Mouse (Mus musculus): Measurements from ENCODE around the gene Ugt1a1. TPM values are rescaled to one million over a fixed set of nuclear protein-coding genes. Genes with fewer than 3 reads are reported as not detected.

The Ugt1a1 gene
- polyA plus RNA-seq, 1 experiment from 2014 or later, result not detected

DNA sequence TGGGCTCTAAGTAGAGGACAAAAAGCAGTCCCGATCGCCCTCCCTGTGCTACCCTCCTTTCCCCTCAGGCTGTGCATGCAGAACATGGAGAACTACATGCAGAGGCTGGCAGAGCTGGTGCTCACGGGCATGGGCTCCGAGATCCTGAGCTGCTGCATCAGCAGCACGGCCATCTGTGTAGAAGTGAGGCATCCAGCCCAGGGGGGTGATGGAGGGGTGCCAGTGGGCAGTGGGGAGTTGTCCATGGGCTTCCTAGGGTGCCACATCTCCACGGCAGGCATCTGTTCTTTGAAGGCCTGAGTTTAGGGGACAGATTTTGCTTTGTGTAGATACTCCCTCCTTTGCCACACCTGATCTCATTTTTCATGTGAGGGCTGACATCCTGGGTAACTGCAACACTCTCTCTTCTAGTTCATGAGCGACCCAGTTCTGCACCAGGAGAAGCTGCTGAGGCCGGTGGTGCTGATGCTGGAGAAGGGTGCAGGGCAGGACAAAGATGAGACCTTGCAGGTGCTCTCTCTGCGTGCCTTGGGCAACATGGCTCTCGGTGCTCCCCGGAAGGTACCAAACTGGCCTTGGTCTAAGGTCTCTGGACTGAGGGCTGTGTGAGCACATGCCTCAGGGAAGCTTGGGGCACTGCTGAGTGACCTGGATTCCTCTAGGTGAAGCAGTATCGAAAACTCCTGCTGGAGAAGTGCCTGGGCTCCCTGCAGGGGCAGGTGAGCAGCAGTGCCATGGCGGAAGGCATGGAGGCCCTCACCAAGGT, 44.4 kb downstream of the Ugt1a1 start:
- Histone ChIP-seq H3K36me3 (peaks cover 5% of the 10 kb centered on the region; the same call in 1 of the 2 replicates), H3K9ac (no peak overlapping the region), H3K27me3 (no peaks in the 10 kb centered on the region), H3K27ac (replicated peaks) (no peak overlapping the region), H3K4me3 (no peak overlapping the region), H3K4me2 (no peak overlapping the region), H3K4me1 (replicated peaks) (no peaks in the 10 kb centered on the region), H3K9me3 (peaks cover 41% of the 10 kb centered on the region)
- ATAC-seq (ENCODE audit: low FRiP score, low read depth), result no peak
- WGBS, result 79% methylated on average over 13 of the region's 13 CpGs

DNA sequence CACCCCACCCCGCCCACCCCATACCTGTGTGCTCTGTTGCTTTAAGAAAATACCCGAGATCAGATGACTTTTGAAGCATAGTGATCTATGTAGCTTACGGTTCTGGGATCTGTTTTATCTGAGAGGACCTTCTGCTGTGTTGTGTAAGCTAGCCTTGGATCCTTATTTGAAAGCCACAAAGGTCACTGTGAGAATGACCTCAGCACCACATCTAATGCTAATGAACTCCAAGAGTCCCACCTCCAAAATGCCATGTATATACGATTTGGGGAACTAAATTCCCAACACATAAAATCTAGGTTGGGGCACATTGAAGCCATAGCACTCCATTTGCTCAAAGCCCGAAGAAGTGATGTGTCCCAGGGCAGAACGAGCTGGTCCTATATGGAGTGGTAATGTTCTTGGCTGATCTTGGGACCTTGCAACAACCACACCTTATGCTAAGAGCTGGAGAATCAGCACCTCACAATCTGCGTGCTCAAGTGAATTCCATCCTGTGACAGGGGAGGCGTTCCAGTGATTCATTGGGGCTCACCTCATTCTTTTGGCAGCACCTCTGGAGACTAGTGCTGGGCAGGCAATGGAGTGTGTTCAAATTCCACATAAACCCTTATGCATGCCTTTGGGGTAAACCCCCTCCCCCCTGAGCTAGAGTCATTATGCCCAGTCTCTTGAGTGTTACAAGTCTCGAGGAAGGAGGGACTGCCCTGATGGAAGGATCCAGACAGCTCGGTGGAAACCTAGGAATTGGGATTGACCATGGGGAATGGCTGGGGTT, 45.3 kb downstream of the Ugt1a1 start:
- Histone ChIP-seq H3K4me1 (replicated peaks) (no peaks in the 10 kb centered on the region), H3K9me3 (peaks cover 38% of the 10 kb centered on the region), H3K4me3 (no peak overlapping the region), H3K9ac (no peak overlapping the region), H3K36me3 (peaks cover 9% of the 10 kb centered on the region; the same call in 1 of the 2 replicates), H3K27ac (replicated peaks) (no peak overlapping the region), H3K27me3 (no peaks in the 10 kb centered on the region), H3K4me2 (no peak overlapping the region)
- 83% methylated on average over 10 of the region's 10 CpGs for WGBS
- no peak for ATAC-seq (ENCODE audit: low FRiP score, low read depth)

DNA sequence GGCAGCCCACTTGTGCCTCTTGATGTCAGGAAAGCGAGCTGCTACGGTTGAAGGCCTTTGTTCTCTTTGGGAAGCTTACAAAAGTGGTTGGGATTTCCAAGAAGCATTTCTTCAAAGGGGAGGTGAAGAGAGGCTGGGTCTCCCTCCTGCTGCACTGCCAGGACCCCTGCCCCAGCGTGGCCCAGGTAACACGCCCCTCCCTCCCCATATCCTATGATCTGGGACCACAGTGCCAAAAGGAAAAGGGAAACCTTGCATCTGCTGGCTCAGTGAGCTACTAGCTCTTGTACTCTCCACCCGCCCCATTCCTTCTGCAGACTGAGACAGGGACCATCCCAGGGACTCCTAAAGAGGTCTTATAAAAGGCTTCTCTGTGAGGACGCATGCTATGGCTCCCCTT, 45.9 kb downstream of the Ugt1a1 start:
- Histone ChIP-seq H3K4me2 (no peak overlapping the region), H3K36me3 (peaks cover 13% of the 10 kb centered on the region), H3K9ac (no peak overlapping the region), H3K4me1 (replicated peaks) (no peaks in the 10 kb centered on the region), H3K9me3 (peaks cover 33% of the 10 kb centered on the region), H3K4me3 (no peak overlapping the region), H3K27ac (replicated peaks) (no peak overlapping the region), H3K27me3 (no peaks in the 10 kb centered on the region)
- no peak for ATAC-seq (ENCODE audit: low FRiP score, low read depth)
- WGBS, result 82% methylated on average over 6 of the region's 6 CpGs

DNA sequence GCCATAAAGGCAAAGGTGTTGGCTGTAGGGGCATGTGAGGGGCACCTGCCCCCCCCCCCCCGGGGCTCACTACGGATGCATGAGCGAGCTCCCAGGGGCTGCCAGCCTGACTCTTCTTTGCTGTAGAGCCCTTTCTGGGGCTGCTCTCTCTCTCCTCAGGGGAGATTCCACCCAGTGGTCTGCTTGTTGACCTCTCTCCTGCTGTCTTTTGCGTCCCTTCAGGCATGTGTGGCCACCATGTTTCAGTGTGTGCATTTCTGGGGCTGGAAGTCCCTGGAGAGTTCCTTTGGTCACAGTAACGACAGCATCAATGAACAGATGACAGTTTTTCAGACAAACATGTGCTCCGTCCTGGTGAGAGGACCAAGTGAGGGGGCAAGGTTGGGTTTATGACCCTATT, 46.6 kb downstream of the Ugt1a1 start:
- Histone ChIP-seq H3K27me3 (no peaks in the 10 kb centered on the region), H3K9me3 (peaks cover 29% of the 10 kb centered on the region), H3K36me3 (peaks cover 20% of the 10 kb centered on the region), H3K4me1 (replicated peaks) (no peaks in the 10 kb centered on the region), H3K27ac (replicated peaks) (no peak overlapping the region), H3K4me3 (no peak overlapping the region), H3K9ac (no peak overlapping the region), H3K4me2 (no peak overlapping the region)
- no peak for ATAC-seq (ENCODE audit: low FRiP score, low read depth)
- 64% methylated on average over 6 of the region's 6 CpGs for whole genome bisulfite sequencing

DNA sequence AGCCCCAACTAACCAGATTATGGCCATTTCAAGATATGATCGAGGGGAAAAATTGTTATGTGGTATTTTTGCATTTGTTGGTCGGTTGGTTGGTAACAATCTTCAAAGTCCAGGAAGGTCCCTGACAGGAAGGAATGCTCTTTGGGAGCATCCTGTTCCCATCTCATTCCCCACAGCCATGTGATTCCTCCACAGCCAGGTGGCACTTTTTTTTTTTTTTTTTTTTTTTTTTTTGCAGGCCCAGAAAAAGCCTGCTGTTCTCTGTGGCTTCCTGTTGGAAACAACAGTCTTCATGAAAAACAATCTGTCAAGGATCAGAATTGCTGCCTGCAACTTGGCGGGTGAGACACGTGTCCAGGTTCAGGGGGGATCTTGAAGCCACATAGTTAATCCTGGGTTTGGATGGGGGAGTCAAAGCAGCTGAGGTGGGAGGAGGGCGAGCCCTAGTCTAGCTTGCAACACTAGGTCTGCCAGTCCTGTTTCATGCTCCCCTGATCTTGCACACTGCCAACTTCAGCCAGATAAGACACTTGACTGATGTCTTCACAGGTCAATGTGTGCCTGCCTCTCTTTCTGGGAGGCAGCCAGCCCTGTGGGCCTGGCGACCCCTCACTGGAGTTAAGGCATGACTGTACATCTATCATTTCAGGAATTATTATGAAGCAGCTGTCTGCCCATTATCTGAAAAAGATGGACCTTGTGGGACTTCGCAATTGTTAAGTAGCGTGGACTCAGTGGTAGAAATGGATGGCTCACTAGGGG, 47.3 kb downstream of the Ugt1a1 start:
- no peak overlapping the region for H3K4me3 ChIP-seq
- WGBS, result 77% methylated on average over 8 of the region's 8 CpGs
- H3K4me1 ChIP-seq (replicated peaks), result no peaks in the 10 kb centered on the region
- H3K9me3 ChIP-seq, result peaks cover 25% of the 10 kb centered on the region
- no peak overlapping the region for H3K9ac ChIP-seq
- H3K36me3 ChIP-seq, result peaks cover 27% of the 10 kb centered on the region
- no peak overlapping the region for H3K27ac ChIP-seq (replicated peaks)
- H3K4me2 ChIP-seq, result no peak overlapping the region
- H3K27me3 ChIP-seq, result no peaks in the 10 kb centered on the region
- ATAC-seq (ENCODE audit: low FRiP score, low read depth), result peak; percentile 6; the same call in 1 of the 2 replicates

DNA sequence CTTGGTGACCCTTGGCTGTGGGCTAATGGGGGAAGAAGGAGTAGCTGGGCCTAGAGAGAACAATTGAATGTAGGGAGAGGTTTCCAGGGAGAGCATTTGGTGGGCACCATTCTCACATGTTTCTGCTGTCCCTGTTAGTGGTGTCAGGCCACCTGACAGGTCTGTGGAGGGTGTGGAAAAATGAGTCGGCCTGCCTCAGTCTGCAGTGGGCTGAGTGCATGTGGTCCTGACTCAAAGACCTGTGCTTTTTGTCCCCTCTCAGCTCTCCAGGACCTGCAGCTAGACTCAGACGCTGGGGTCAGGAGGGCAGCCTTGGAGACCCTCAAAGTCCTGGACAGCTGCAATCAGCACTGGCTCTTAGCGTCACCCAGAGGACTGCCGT, 47.9 kb downstream of the Ugt1a1 start:
- no peak overlapping the region for H3K9ac ChIP-seq
- peaks cover 32% of the 10 kb centered on the region for H3K36me3 ChIP-seq
- H3K27ac ChIP-seq (replicated peaks), result no peak overlapping the region
- 73% methylated on average over 4 of the region's 4 CpGs for WGBS
- H3K4me1 ChIP-seq (replicated peaks), result no peaks in the 10 kb centered on the region
- peaks cover 21% of the 10 kb centered on the region for H3K9me3 ChIP-seq
- no peaks in the 10 kb centered on the region for H3K27me3 ChIP-seq
- ATAC-seq (ENCODE audit: low FRiP score, low read depth), result peak; percentile 5; the same call in 1 of the 2 replicates
- H3K4me3 ChIP-seq, result no peak overlapping the region
- no peak overlapping the region for H3K4me2 ChIP-seq

DNA sequence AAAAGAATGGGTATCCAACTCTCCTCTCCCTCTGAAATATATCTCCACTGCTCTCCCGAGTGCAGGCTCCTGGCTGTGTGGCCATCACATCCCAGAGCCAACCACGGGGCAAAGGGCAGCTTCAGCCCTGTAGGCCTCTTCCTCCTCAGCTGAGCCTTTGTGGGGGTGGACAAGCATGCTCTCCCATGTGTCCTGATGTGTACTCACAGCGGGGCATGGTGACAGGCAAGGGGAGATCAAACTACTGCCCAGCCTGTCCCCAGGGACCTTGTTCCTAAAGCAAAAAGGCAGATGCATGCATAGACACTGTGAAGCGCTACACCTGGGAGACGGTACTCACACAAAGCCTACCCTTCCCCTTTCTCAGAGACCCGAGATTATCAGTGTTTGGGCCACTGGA, 48.4 kb downstream of the Ugt1a1 start:
- no peak overlapping the region for H3K4me3 ChIP-seq
- ATAC-seq (ENCODE audit: low FRiP score, low read depth), result 0 out of 2 replicates have a peak, but pooled peaks have one; percentile 9
- H3K4me2 ChIP-seq, result no peak overlapping the region
- peaks cover 37% of the 10 kb centered on the region for H3K36me3 ChIP-seq
- H3K9ac ChIP-seq, result no peak overlapping the region
- WGBS, result 81% methylated on average over 6 of the region's 6 CpGs
- H3K27me3 ChIP-seq, result no peaks in the 10 kb centered on the region
- H3K27ac ChIP-seq (replicated peaks), result no peak overlapping the region
- H3K9me3 ChIP-seq, result peaks cover 16% of the 10 kb centered on the region
- H3K4me1 ChIP-seq (replicated peaks), result no peaks in the 10 kb centered on the region

DNA sequence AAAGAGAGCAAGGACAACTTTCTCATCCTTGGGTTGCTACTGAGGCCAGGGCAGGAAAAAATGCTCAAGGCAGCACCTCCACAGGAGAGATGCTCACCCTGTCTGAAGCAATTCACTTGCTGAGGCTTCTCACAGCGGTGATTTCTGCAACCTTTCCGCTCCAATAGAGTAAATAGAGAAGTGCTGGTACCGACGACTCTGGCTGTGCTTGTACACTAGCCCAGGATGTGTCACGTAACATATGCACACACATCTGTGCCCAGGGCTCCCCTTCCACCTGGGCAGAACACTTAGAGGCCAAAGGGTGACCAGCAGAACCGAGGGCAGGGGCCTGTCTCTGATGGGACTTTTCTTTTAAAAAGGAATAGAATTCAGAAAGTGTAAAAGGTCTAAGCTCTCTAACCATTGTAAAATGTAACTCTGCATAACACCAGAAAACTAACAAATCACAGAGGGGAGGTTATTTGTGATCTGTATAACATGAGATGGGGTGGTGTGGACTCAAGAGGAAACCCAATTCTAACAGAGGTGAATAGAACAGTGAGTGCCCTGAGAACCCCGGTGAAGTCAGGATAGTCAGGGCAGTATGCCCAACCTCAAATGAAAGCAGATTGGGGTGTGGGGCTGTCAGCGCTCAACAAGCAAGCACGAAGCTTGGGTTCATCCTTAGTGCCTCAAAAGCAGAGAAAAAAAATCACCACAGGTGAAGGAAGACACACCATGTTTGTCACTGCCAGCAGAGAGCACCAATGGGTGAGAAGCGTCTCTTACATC, 49.0 kb downstream of the Ugt1a1 start:
- Histone ChIP-seq H3K36me3 (peaks cover 44% of the 10 kb centered on the region), H3K4me3 (no peak overlapping the region)
- no peak for ATAC-seq (ENCODE audit: low FRiP score, low read depth)

DNA sequence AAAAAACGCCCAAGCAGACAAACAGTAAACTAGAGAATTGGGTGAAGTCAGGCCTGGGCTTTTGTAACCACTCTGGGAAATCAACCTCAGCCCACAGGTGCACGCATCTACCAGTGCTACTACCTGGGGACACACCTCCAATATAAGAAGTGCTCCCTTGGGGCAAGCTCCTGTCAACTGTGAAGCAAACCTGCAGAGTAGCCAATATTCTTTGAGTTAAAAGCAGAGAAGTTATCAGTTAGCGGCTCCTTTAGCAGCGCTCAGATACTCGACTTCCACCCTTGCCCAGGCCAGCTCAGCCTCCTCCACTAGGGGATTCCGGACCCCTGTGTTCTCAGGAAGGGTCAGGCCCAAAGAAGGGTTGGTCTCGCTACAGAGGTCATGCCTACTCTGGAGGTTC, 49.9 kb downstream of the Ugt1a1 start:
- Histone ChIP-seq H3K9me3 (0 out of 2 replicates have a peak, but pooled peaks cover 4% of the 10 kb centered on the region), H3K4me1 (replicated peaks) (no peaks in the 10 kb centered on the region), H3K9ac (no peak overlapping the region), H3K27me3 (no peaks in the 10 kb centered on the region), H3K36me3 (peaks cover 53% of the 10 kb centered on the region), H3K4me3 (no peak overlapping the region), H3K4me2 (no peak overlapping the region), H3K27ac (replicated peaks) (no peak overlapping the region)
- ATAC-seq (ENCODE audit: low FRiP score, low read depth), result no peak
- WGBS, result 89% methylated on average over 7 of the region's 7 CpGs

More for the DNA sequence above, 49.0 kb downstream of the Ugt1a1 start:
- Histone ChIP-seq H3K4me2 (no peak overlapping the region), H3K4me1 (replicated peaks) (no peaks in the 10 kb centered on the region), H3K27me3 (no peaks in the 10 kb centered on the region), H3K27ac (replicated peaks) (no peak overlapping the region), H3K9me3 (peaks cover 11% of the 10 kb centered on the region; the same call in 1 of the 2 replicates), H3K9ac (no peak overlapping the region)
- 82% methylated on average over 10 of the region's 10 CpGs for WGBS

DNA sequence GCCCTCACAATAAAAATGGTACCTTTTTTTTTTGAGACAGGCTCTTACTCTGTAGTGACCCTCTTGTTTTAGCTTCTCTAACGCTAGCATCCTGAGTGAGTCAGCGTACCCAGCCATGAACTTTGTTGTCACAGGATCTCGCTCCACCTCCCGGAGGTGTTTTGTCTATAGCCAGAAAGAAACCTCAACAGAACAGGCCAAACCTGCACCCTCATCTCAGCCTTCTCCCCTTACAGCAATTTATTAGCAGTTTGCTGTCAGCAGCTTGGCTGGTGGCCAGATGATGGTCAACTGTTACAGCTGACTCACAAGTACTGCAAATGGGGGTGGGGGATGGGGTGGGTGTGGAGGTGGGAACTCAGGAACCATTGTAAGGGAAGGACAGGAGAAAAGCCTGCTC, 50.5 kb downstream of the Ugt1a1 start:
- ATAC-seq (ENCODE audit: low FRiP score, low read depth), result no peak
- H3K27me3 ChIP-seq, result no peaks in the 10 kb centered on the region
- H3K9ac ChIP-seq, result no peak overlapping the region
- H3K4me3 ChIP-seq, result no peak overlapping the region
- WGBS, result 78% methylated on average over 4 of the region's 4 CpGs
- no peaks in the 10 kb centered on the region for H3K4me1 ChIP-seq (replicated peaks)
- H3K4me2 ChIP-seq, result no peak overlapping the region
- H3K36me3 ChIP-seq, result peaks cover 59% of the 10 kb centered on the region
- no peak overlapping the region for H3K27ac ChIP-seq (replicated peaks)
- H3K9me3 ChIP-seq, result no peaks in the 10 kb centered on the region

DNA sequence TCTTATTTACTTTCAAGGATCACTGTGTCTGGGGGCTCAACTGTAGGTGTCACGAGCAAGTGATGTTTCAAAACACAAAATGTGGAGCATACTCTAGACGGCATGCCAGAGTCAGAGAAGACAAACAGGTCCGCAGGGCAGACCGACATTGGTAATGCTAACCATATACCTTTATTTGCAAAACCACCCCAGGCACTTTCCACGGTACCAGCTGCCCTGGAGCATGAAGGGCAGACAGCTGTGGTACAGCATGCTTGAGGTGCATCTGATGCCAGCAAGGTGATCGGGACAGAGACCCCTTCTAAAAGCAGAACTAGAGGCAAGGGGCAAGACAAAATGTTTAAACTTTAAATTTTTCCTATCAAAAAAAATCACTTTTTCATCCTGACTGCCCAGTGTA, 51.2 kb downstream of the Ugt1a1 start:
- H3K9ac ChIP-seq, result no peak overlapping the region
- no peak overlapping the region for H3K4me3 ChIP-seq
- WGBS, result 75% methylated on average over 6 of the region's 6 CpGs
- H3K9me3 ChIP-seq, result no peaks in the 10 kb centered on the region
- H3K36me3 ChIP-seq, result peaks cover 66% of the 10 kb centered on the region
- H3K4me2 ChIP-seq, result no peak overlapping the region
- no peaks in the 10 kb centered on the region for H3K27me3 ChIP-seq
- ATAC-seq (ENCODE audit: low FRiP score, low read depth), result no peak
- H3K27ac ChIP-seq (replicated peaks), result no peak overlapping the region
- no peaks in the 10 kb centered on the region for H3K4me1 ChIP-seq (replicated peaks)
